Mouse (Mus musculus) heart, embryonic 16.5 days (tissue): ENCODE measurements around the gene Nupr1l. TPM values are rescaled to one million over a fixed set of nuclear protein-coding genes. Genes with fewer than 3 reads are reported as not detected.

Experiments used
- ATAC-seq: fragments of 200-750 bp; cut with Nextera tagmentation; replicated peaks from 2 replicates; pipeline ENCODE4 v1.8.0; 2017; ENCODE audit warnings: moderate number of reproducible peaks; ENCODE audit not compliant: insufficient read depth, low FRiP score; ENCODE audit errors: extremely low read depth
- H3K27ac ChIP-seq: fragments of 300-500 bp; sonication (generic); 2 replicates; pipeline ENCODE4 v1.5.1; 2014; ENCODE audit warnings: mild to moderate bottlenecking, low read length, control low read depth, moderate library complexity
- H3K27me3 ChIP-seq: fragments of 300-500 bp; sonication (generic); 2 replicates; pipeline ENCODE4 v1.6.1; 2014; ENCODE audit warnings: low read length, mixed read lengths; ENCODE audit not compliant: control insufficient read depth, insufficient read depth
- H3K36me3 ChIP-seq: fragments of 300-500 bp; sonication (generic); 2 replicates; pipeline ENCODE4 v1.6.1; 2014; ENCODE audit not compliant: control insufficient read depth, insufficient read depth
- H3K4me1 ChIP-seq: fragments of 300-500 bp; sonication (generic); 2 replicates; pipeline ENCODE4 v1.6.1; 2014; ENCODE audit warnings: low read length, mixed read lengths; ENCODE audit not compliant: control insufficient read depth, insufficient read depth
- H3K4me2 ChIP-seq: fragments of 300-500 bp; sonication (generic); 2 replicates; pipeline ENCODE4 v1.6.1; 2014; ENCODE audit warnings: low read depth, mild to moderate bottlenecking, control low read depth, low read length
- H3K4me3 ChIP-seq: fragments of 300-500 bp; sonication (generic); 2 replicates; pipeline ENCODE4 v1.5.1; 2014; ENCODE audit warnings: mild to moderate bottlenecking, control low read depth, low read length
- H3K9ac ChIP-seq: fragments of 300-500 bp; sonication (generic); 2 replicates; pipeline ENCODE4 v1.6.1; 2014; ENCODE audit warnings: low read length, control low read depth
- H3K9me3 ChIP-seq: fragments of 300-500 bp; sonication (generic); replicated peaks from 2 replicates; pipeline ENCODE4 v1.6.1; 2016; ENCODE audit warnings: low read length; ENCODE audit not compliant: control insufficient read depth
- WGBS: fragments of 180-500 bp; shearing (Covaris S2); extraction: QIAGEN DNeasy Blood & Tissue Kit; methylation state at CpG from one replicate; pipeline ENCODE4 v1.1.7; 2014; 5-methylcytosine and 5-hydroxymethylcytosine counted together
- polyA plus RNA-seq: library from polyadenylated mRNA; unstranded; fragments of >200 nt; fragmentation: Nextera tagmentation; extraction: Ambion mirVana; gene quantifications from 2 replicates; pipeline ENCODE4 v1.2.1, GENCODE M21; 2015

The Nupr1l gene
- polyA plus RNA-seq, 1 experiment from 2014 or later = 2.3 TPM

DNA sequence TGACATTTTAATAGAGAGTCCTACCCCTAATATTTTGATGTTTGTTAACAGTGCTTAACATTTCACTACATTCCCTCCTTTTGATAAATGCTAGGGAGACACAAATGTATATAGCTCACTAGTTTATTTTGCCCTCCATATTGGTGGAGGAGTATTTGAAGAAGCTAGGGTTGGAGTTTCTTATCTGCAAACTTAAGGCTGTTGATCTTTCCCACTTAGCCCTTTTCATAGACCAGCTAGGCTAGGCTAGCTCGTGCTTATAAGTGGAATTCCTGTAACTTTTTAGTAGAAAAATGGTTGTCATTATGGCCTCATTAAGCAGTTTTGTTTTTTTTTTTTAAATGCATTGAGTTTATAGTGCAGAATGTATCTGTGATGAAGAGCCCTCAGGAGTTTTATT, 35.1 kb downstream of the Nupr1l start:
- Histone ChIP-seq H3K9me3 (no peaks in the 10 kb centered on the region), H3K27ac (no peak overlapping the region), H3K4me2 (no peak overlapping the region), H3K36me3 (peaks cover 4% of the 10 kb centered on the region; the same call in 1 of the 2 replicates), H3K9ac (no peak overlapping the region), H3K4me3 (no peak overlapping the region), H3K4me1 (peaks cover 6% of the 10 kb centered on the region), H3K27me3 (no peaks in the 10 kb centered on the region)
- no peak for ATAC-seq
- WGBS = 64% methylated on average over 1 of the region's 1 CpGs

- Histone ChIP-seq H3K9ac (no peak overlapping the region), H3K4me2 (no peak overlapping the region), H3K27me3 (no peaks in the 10 kb centered on the region), H3K27ac (no peak overlapping the region), H3K4me3 (no peak overlapping the region), H3K36me3 (peaks cover 4% of the 10 kb centered on the region; the same call in 1 of the 2 replicates), H3K9me3 (no peaks in the 10 kb centered on the region), H3K4me1 (peaks cover 9% of the 10 kb centered on the region)
- 80% methylated on average over 2 of the region's 2 CpGs for WGBS
- ATAC-seq = no peak
Observed at GRCm38 (mm10) chr5:129947528-129948033, 39.2 kb downstream of the Nupr1l start.

- Histone ChIP-seq H3K4me2 (no peak overlapping the region), H3K4me3 (no peak overlapping the region), H3K9me3 (no peaks in the 10 kb centered on the region), H3K4me1 (peaks cover 8% of the 10 kb centered on the region), H3K9ac (no peak overlapping the region), H3K36me3 (no peaks in the 10 kb centered on the region), H3K27me3 (no peaks in the 10 kb centered on the region), H3K27ac (no peak overlapping the region)
- WGBS = 75% methylated on average over 4 of the region's 4 CpGs
- no peak for ATAC-seq
Observed at GRCm38 (mm10) chr5:129952143-129952542, 43.8 kb downstream of the Nupr1l start.

GRCm38 (mm10) chr5:129954473-129955254, 46.3 kb downstream of the Nupr1l start:
- H3K27ac ChIP-seq = no peak overlapping the region
- peaks cover 3% of the 10 kb centered on the region for H3K4me1 ChIP-seq
- H3K27me3 ChIP-seq = no peaks in the 10 kb centered on the region
- H3K4me3 ChIP-seq = no peak overlapping the region
- H3K9ac ChIP-seq = no peak overlapping the region
- H3K9me3 ChIP-seq = no peaks in the 10 kb centered on the region
- no peak for ATAC-seq
- H3K36me3 ChIP-seq = no peaks in the 10 kb centered on the region
- H3K4me2 ChIP-seq = no peak overlapping the region
- WGBS = 54% methylated on average over 5 of the region's 5 CpGs

- ATAC-seq = no peak
- Histone ChIP-seq H3K36me3 (0 out of 2 replicates have a peak, but pooled peaks cover 3% of the 10 kb centered on the region), H3K9me3 (no peaks in the 10 kb centered on the region), H3K9ac (no peak overlapping the region), H3K4me1 (peaks cover 3% of the 10 kb centered on the region), H3K4me2 (no peak overlapping the region), H3K27me3 (no peaks in the 10 kb centered on the region), H3K27ac (no peak overlapping the region), H3K4me3 (no peak overlapping the region)
- 75% methylated on average over 6 of the region's 6 CpGs for WGBS
Observed at GRCm38 (mm10) chr5:129955792-129956191, 47.5 kb downstream of the Nupr1l start.

DNA sequence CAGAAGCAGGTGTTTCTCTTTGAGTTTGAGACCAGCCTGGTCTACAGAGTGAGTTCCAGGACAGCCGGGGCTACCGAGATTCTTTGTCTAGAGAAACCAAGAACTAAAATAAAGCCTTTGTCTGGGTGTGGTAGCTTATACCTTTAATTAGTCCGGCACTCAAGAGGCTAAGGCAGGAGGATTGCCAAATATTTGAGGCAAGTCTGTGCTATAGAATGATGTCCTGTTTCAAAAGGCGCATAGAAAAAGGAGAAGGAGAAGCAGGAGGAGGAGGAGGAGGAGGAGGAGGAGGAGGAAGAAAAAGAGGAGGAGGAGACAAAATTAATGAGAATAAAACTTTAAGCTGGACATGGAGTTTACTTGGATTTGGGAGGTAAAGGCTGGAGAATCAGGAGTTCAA, 54.9 kb downstream of the Nupr1l start:
- Histone ChIP-seq H3K36me3 (0 out of 2 replicates have a peak, but pooled peaks cover 3% of the 10 kb centered on the region), H3K27me3 (no peaks in the 10 kb centered on the region), H3K9me3 (no peaks in the 10 kb centered on the region), H3K4me1 (no peaks in the 10 kb centered on the region), H3K4me2 (no peak overlapping the region), H3K9ac (no peak overlapping the region), H3K27ac (no peak overlapping the region), H3K4me3 (no peak overlapping the region)
- no peak for ATAC-seq
- WGBS = 51% methylated on average over 4 of the region's 4 CpGs

Other genes with a start within 250 kb of the Nupr1l start
- 4.4 and 4.6 TPM in 2 replicates for gene Zfp11, start 238.4 kb upstream of the Nupr1l start, polyA plus RNA-seq
- not detected in 2 replicates for gene Sept14, start 200.0 kb upstream of the Nupr1l start, polyA plus RNA-seq
- 152 and 161 TPM in 2 replicates for gene Mrps17, start 193.0 kb upstream of the Nupr1l start, polyA plus RNA-seq
- 398 and 419 TPM in 2 replicates for gene Nipsnap2, start 183.5 kb upstream of the Nupr1l start, polyA plus RNA-seq
- gene Psph, start 121.1 kb upstream of the Nupr1l start, polyA plus RNA-seq = 27.7 and 33.4 TPM in 2 replicates
- 16.3 and 21.4 TPM in 2 replicates for gene Sumf2, start 61.6 kb upstream of the Nupr1l start, polyA plus RNA-seq
- 1,037 and 1,041 TPM in 2 replicates for gene Chchd2, start 21.1 kb upstream of the Nupr1l start, polyA plus RNA-seq
- gene Zbed5, start 12.8 kb upstream of the Nupr1l start, polyA plus RNA-seq = 2.3 TPM in 2 replicates
- 1.9 and 2.2 TPM in 2 replicates for gene Phkg1, start 10.0 kb upstream of the Nupr1l start, polyA plus RNA-seq
- gene Vkorc1l1, start 33.4 kb downstream of the Nupr1l start, polyA plus RNA-seq = 13.3 TPM in 2 replicates
- 36.8 and 40.1 TPM in 2 replicates for gene Gusb, start 94.5 kb downstream of the Nupr1l start, polyA plus RNA-seq
- gene Asl, start 120.7 kb downstream of the Nupr1l start, polyA plus RNA-seq = 20.8 and 23.0 TPM in 2 replicates
- 24.4 and 26.2 TPM in 2 replicates for gene Crcp, start 120.8 kb downstream of the Nupr1l start, polyA plus RNA-seq
- 26.5 and 27.6 TPM in 2 replicates for gene Tpst1, start 164.8 kb downstream of the Nupr1l start, polyA plus RNA-seq
- 5.5 and 5.6 TPM in 2 replicates for gene Kctd7, start 236.3 kb downstream of the Nupr1l start, polyA plus RNA-seq